In the genomic region with DNA sequence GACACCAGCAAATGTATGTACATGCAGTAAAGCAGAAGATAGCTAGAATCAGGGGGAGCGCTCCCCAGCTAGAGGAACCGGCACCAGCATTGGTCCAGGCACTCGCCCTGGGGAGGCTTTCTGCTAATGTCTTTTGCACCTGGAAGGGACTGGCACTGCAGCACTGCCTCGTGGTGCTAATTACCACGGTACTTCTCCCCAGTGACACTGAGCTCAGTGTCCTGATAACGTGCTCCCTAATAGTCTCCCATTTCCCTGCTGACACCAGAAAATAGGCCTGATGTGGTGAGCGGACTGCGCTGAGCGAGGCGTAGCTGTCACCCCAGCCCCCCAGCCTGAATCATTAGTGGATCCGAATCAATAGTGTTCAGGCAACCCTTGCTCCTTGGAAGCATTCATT, we compare ENCODE assay signal across 20 mouse cellular contexts. TPM values are rescaled to one million over a fixed set of nuclear protein-coding genes. Genes with fewer than 3 reads are reported as not detected.
A peak's percentile ranks its signal among the peaks of the same experiment; 100 is the strongest.
DNase-seq lines count a peak whose midpoint lies in the region; ATAC-seq and TF ChIP-seq lines count a peak whose summit lies in the region.
"Had no signal": no experiment of that assay in that cellular context is flagged by ENCODE, and none has a peak within 500 bp of the region (broad histone marks: within the 10 kb centered on the region; RNA-seq: fewer than 3 reads in every experiment).

No protein-coding gene starts in this region.

- peak overlapping the region; percentile 1; the same call in 1 of the 2 replicates for H3K27ac ChIP-seq in forebrain, embryonic 10.5 days
- H3K27ac ChIP-seq in forebrain, postnatal 0 days (ENCODE audit: low read depth, low read length) = no peak overlapping the region
- peak overlapping the region; percentile 44; the same call in 1 of the 2 replicates for H3K27ac ChIP-seq in liver, embryonic 11.5 days (ENCODE audit: low read depth, low read length)
- H3K27ac ChIP-seq in liver, embryonic 14.5 days = peak overlapping the region; percentile 23
- H3K27ac ChIP-seq: gastrocnemius, adult 2 months; heart, embryonic 13.5 days; kidney, postnatal 0 days; midbrain, embryonic 10.5 days; neural tube, embryonic 12.5 days had no signal

- TF ChIP-seq CTCF in forebrain, postnatal 0 days (IDR thresholded peaks at IDR 0.05; ENCODE audit: low read depth) = no peak
- no peak for TF ChIP-seq CTCF in liver, embryonic 14.5 days (IDR thresholded peaks at IDR 0.05; ENCODE audit: low read depth)

- H3K4me3 ChIP-seq in forebrain, embryonic 10.5 days = no peak overlapping the region
- H3K4me3 ChIP-seq in forebrain, postnatal 0 days (ENCODE audit: low read depth, low read length) = no peak overlapping the region
- no peak overlapping the region for H3K4me3 ChIP-seq in liver, embryonic 11.5 days (ENCODE audit: low read depth, low read length)
- peak overlapping the region; percentile 4 for H3K4me3 ChIP-seq in erythroblast, embryonic 14.5 days (replicated peaks)
- no peak overlapping the region for H3K4me3 ChIP-seq in liver, embryonic 14.5 days (ENCODE audit: insufficient read depth in 1 of 2, low read depth in 2 of 2, low read length in 2 of 2)
- H3K4me3 ChIP-seq: gastrocnemius, adult 2 months; heart, embryonic 13.5 days; midbrain, embryonic 10.5 days; neural tube, embryonic 12.5 days had no signal

- H3K4me1 ChIP-seq in forebrain, embryonic 10.5 days = peaks cover 43% of the 10 kb centered on the region
- H3K4me1 ChIP-seq in forebrain, postnatal 0 days (ENCODE audit: insufficient read depth) = no peaks in the 10 kb centered on the region
- H3K4me1 ChIP-seq in liver, embryonic 11.5 days (replicated peaks; ENCODE audit: control insufficient read depth, insufficient read depth, low read length) = peaks cover 44% of the 10 kb centered on the region
- H3K4me1 ChIP-seq in erythroblast, embryonic 14.5 days (ENCODE audit: control insufficient read depth) = peaks cover 85% of the 10 kb centered on the region
- peaks cover 58 to 74% of the 10 kb centered on the region in 2 experiments for H3K4me1 ChIP-seq in liver, embryonic 14.5 days (replicated peaks; ENCODE audit: control insufficient read depth in 2 of 2, insufficient read depth in 2 of 2, low read length in 1 of 2)

- no peak for ATAC-seq in forebrain, postnatal 0 days
- no peak for ATAC-seq in liver, embryonic 11.5 days (replicated peaks; ENCODE audit: low FRiP score)
- ATAC-seq in liver, embryonic 14.5 days (ENCODE audit: insufficient read depth) = no peak
- ATAC-seq: CD4-positive, CD25-positive, alpha-beta regulatory T cell, adult 4 months; intestine, embryonic 16.5 days; Patski had no signal

- no peak overlapping the region for H3K4me2 ChIP-seq in forebrain, postnatal 0 days (ENCODE audit: low read depth)
- no peak overlapping the region for H3K4me2 ChIP-seq in liver, embryonic 11.5 days
- no peak overlapping the region for H3K4me2 ChIP-seq in liver, embryonic 14.5 days (ENCODE audit: low read depth)
- H3K4me2 ChIP-seq: heart, embryonic 13.5 days; neural tube, embryonic 12.5 days had no signal

- H3K9me3 ChIP-seq in forebrain, embryonic 10.5 days = no peaks in the 10 kb centered on the region
- no peaks in the 10 kb centered on the region for H3K9me3 ChIP-seq in forebrain, postnatal 0 days (ENCODE audit: low read length)
- no peaks in the 10 kb centered on the region for H3K9me3 ChIP-seq in liver, embryonic 11.5 days (ENCODE audit: control insufficient read depth, low read length)
- no peaks in the 10 kb centered on the region for H3K9me3 ChIP-seq in erythroblast, embryonic 14.5 days (ENCODE audit: control insufficient read depth, low read length)
- H3K9me3 ChIP-seq in liver, embryonic 14.5 days (ENCODE audit: control insufficient read depth, low read length) = no peaks in the 10 kb centered on the region
- H3K9me3 ChIP-seq: heart, embryonic 13.5 days; midbrain, embryonic 10.5 days; neural tube, embryonic 12.5 days had no signal

- 74% methylated on average over 11 of the region's 11 CpGs for WGBS in forebrain, embryonic 10.5 days
- WGBS in forebrain, postnatal 0 days = 56% methylated on average over 11 of the region's 11 CpGs
- 65% methylated on average over 11 of the region's 11 CpGs for WGBS in liver, embryonic 11.5 days
- 62% methylated on average over 11 of the region's 11 CpGs for WGBS in liver, embryonic 14.5 days (ENCODE audit: insufficient replicate concordance)

- H3K27me3 ChIP-seq in forebrain, embryonic 10.5 days (ENCODE audit: poor library complexity, severe bottlenecking) = peaks cover 13% of the 10 kb centered on the region; the same call in 1 of the 2 replicates
- H3K27me3 ChIP-seq in forebrain, postnatal 0 days (ENCODE audit: insufficient read depth, low read length) = no peaks in the 10 kb centered on the region
- no peaks in the 10 kb centered on the region for H3K27me3 ChIP-seq in liver, embryonic 11.5 days (replicated peaks; ENCODE audit: control insufficient read depth, insufficient read depth, low read length)
- H3K27me3 ChIP-seq in erythroblast, embryonic 14.5 days (ENCODE audit: control insufficient read depth) = no peaks in the 10 kb centered on the region
- H3K27me3 ChIP-seq in liver, embryonic 14.5 days (ENCODE audit: control insufficient read depth, insufficient read depth, low read length) = no peaks in the 10 kb centered on the region
- H3K27me3 ChIP-seq: neural tube, embryonic 12.5 days had no signal

- H3K36me3 ChIP-seq in forebrain, embryonic 10.5 days (replicated peaks) = no peaks in the 10 kb centered on the region
- H3K36me3 ChIP-seq in forebrain, postnatal 0 days (ENCODE audit: insufficient read depth) = no peaks in the 10 kb centered on the region
- no peaks in the 10 kb centered on the region for H3K36me3 ChIP-seq in liver, embryonic 11.5 days (ENCODE audit: control insufficient read depth, insufficient read depth, low read length)
- H3K36me3 ChIP-seq in erythroblast, embryonic 14.5 days (ENCODE audit: control insufficient read depth) = peaks cover 94% of the 10 kb centered on the region
- H3K36me3 ChIP-seq in liver, embryonic 14.5 days (replicated peaks; ENCODE audit: control insufficient read depth, insufficient read depth, low read depth) = peaks cover 3% of the 10 kb centered on the region; the same call in 1 of the 2 replicates
- H3K36me3 ChIP-seq: heart, embryonic 13.5 days; midbrain, embryonic 10.5 days; neural tube, embryonic 12.5 days had no signal

- no peak overlapping the region for H3K9ac ChIP-seq in forebrain, postnatal 0 days
- H3K9ac ChIP-seq in liver, embryonic 11.5 days (ENCODE audit: low read depth, low read length) = no peak overlapping the region
- peak overlapping the region; percentile 13; the same call in 1 of the 2 replicates for H3K9ac ChIP-seq in liver, embryonic 14.5 days (replicated peaks)
- H3K9ac ChIP-seq: heart, embryonic 13.5 days; neural tube, embryonic 12.5 days had no signal

- DNase-seq in forebrain, embryonic 10.5 days (ENCODE audit: extremely low spot score, low spot score) = no peak
- no peak for DNase-seq in forebrain, postnatal 0 days
- DNase-seq in liver, embryonic 11.5 days (ENCODE audit: low spot score) = no peak
- no peak for DNase-seq in liver
- no peak for DNase-seq in liver, embryonic 14.5 days (ENCODE audit: low read depth in 3 of 3, low spot score in 3 of 3)
- DNase-seq in embryo, embryonic 9.5 days (ENCODE audit: extremely low spot score) = no peak
- no peak for DNase-seq in layer of hippocampus, adult 8-10 months (ENCODE audit: low spot score in 2 of 2)
- DNase-seq: adrenal gland, adult 8-10 months; cerebellum, adult 9-11 months; gastrocnemius, adult 2 months; left cerebral cortex, postnatal 4 days; lung, postnatal 10 days had no signal

- no peak for TF ChIP-seq EP300 in liver, embryonic 14.5 days (IDR thresholded peaks at IDR 0.05; ENCODE audit: low read depth)

RNA-seq across cellular contexts. Expression of gene Lmo2, which starts 55.0 kb away (rescaled TPM):
- 24.3 and 26.4 TPM in 2 replicates for polyA plus RNA-seq in forebrain, embryonic 10.5 days (2016; fragmentation: Nextera tagmentation; extraction: Ambion mirVana)
- total RNA-seq in forebrain, postnatal 0 days (2014; rRNA removed) = 19.9 and 23.8 TPM in 2 replicates
- polyA plus RNA-seq in forebrain, postnatal 0 days (2015; fragmentation: Nextera tagmentation; extraction: Ambion mirVana) = 26.9 and 27.8 TPM in 2 replicates
- polyA plus RNA-seq in liver, embryonic 11.5 days (2014; fragmentation: Nextera tagmentation; extraction: Ambion mirVana) = 185 and 191 TPM in 2 replicates
- 141 and 161 TPM in 2 replicates for polyA plus RNA-seq in erythroblast, embryonic 14.5 days (2012)
- polyA plus RNA-seq in liver, embryonic 14.5 days (2012; rRNA removed) = 108 and 152 TPM in 2 replicates
- polyA plus RNA-seq in liver, embryonic 14.5 days (2014; fragmentation: Nextera tagmentation; extraction: Ambion mirVana) = 143 and 165 TPM in 2 replicates
- 10 to 100 TPM; 16.1 to 29.7 (median 21.3) TPM for total RNA-seq in layer of hippocampus, adult 8-10 months (2022)
